Mouse (Mus musculus) c-Kit-positive CD71-positive TER-119-negative erythroid progenitor cells, embryonic 14.5 days (primary cell): Measurements from ENCODE around the gene Kank3.

ENCODE experiments used
- DNase-seq: peaks from one replicate; pipeline ENCODE4 v3.0.0-alpha.2; 2013; ENCODE audit warnings: low read depth

The Kank3 gene

GRCm38 (mm10) chr17:33857816-33858215 is 47.5 kb downstream of the Kank3 start:
- DNase-seq, result no peak

- DNase-seq, result peak; percentile 90
Observed at GRCm38 (mm10) chr17:33865330-33866030, 55.2 kb downstream of the Kank3 start.
